Mouse (Mus musculus) liver, embryonic 14.5 days (tissue): Measurements from ENCODE around the gene Tubgcp4. TPM values are rescaled to one million over a fixed set of nuclear protein-coding genes. Genes with fewer than 3 reads are reported as not detected.

ENCODE experiments used
- ATAC-seq: fragments of 200-750 bp; cut with Nextera tagmentation; 2 replicates; pipeline ENCODE4 v1.8.0; 2017; ENCODE audit warnings: moderate number of reproducible peaks, mild to moderate bottlenecking, moderate library complexity; ENCODE audit not compliant: insufficient read depth
- DNase-seq, 3 experiments: peaks; one replicate each; pipeline ENCODE4 v3.0.0-alpha.2; 2012 to 2013; ENCODE audit warnings: low read depth in 3 of 3, low spot score in 3 of 3
- H3K27ac ChIP-seq: fragments of 300-500 bp; sonication (generic); 2 replicates; pipeline ENCODE4 v1.5.1; 2014; ENCODE audit warnings: moderate library complexity, mild to moderate bottlenecking, control low read depth, inconsistent platforms
- H3K27me3 ChIP-seq: fragments of 300-500 bp; sonication (generic); 2 replicates; pipeline ENCODE4 v1.6.1; 2014; ENCODE audit warnings: mild to moderate bottlenecking, low read length, moderate library complexity; ENCODE audit not compliant: control insufficient read depth, insufficient read depth
- H3K36me3 ChIP-seq: fragments of 300-500 bp; sonication (generic); replicated peaks from 2 replicates; pipeline ENCODE4 v1.6.1; 2014; ENCODE audit warnings: low read depth; ENCODE audit not compliant: control insufficient read depth, insufficient read depth
- H3K4me1 ChIP-seq, 2 experiments: fragments of 200-500 bp in 1 of 2; fragments of 300-500 bp in 1 of 2; sonication (generic) in 1 of 2; replicated peaks; 2 replicates each; pipeline ENCODE4 v1.6.1; 2012 to 2014; ENCODE audit warnings: antibody characterized with exemption in 1 of 2, inconsistent platforms in 1 of 2, low read length in 1 of 2; ENCODE audit not compliant: control insufficient read depth in 2 of 2, insufficient read depth in 2 of 2
- H3K4me2 ChIP-seq: fragments of 300-500 bp; sonication (generic); 2 replicates; pipeline ENCODE4 v1.6.1; 2014; ENCODE audit warnings: low read depth, mild to moderate bottlenecking, control low read depth, moderate library complexity
- H3K4me3 ChIP-seq, 2 experiments: fragments of 200-500 bp in 1 of 2; fragments of 300-500 bp in 1 of 2; sonication (generic) in 1 of 2; 2 replicates each; pipeline ENCODE4 v1.5.1; 2012 to 2014; ENCODE audit warnings: low read depth in 2 of 2, low read length in 2 of 2, mild to moderate bottlenecking in 2 of 2, control low read depth in 1 of 2, inconsistent platforms in 1 of 2, moderate library complexity in 1 of 2; ENCODE audit not compliant: insufficient read depth in 1 of 2
- H3K9ac ChIP-seq: fragments of 300-500 bp; sonication (generic); replicated peaks from 2 replicates; pipeline ENCODE4 v1.6.1; 2014; ENCODE audit warnings: mild to moderate bottlenecking, control low read depth, moderate library complexity
- H3K9me3 ChIP-seq: fragments of 300-500 bp; sonication (generic); 2 replicates; pipeline ENCODE4 v1.6.1; 2016; ENCODE audit warnings: low read length, mixed read lengths; ENCODE audit not compliant: control insufficient read depth
- CTCF ChIP-seq: IDR thresholded peaks from 2 replicates; pipeline ENCODE4 v1.5.1; 2016; ENCODE audit warnings: antibody characterized with exemption, low read depth, control low read depth
- EP300 ChIP-seq: IDR thresholded peaks from 2 replicates; pipeline ENCODE4 v1.6.1; 2016; ENCODE audit warnings: antibody characterized with exemption, low read depth
- WGBS: fragments of 180-500 bp; shearing (Covaris S2); extraction: QIAGEN DNeasy Blood & Tissue Kit; methylation state at CpG from one replicate; pipeline ENCODE4 v1.1.7; 2014; ENCODE audit not compliant: insufficient replicate concordance; 5-methylcytosine and 5-hydroxymethylcytosine counted together
- polyA plus RNA-seq, 2 experiments: library from polyadenylated mRNA; depleted of rRNA in 1 of 2; stranded (reverse) in 1 of 2; unstranded in 1 of 2; fragments of >200 nt; fragmentation: Nextera tagmentation in 1 of 2; extraction: Ambion mirVana in 1 of 2; gene quantifications; 2 replicates each; pipeline versions ENCODE4 v1.2.1 to v1.2.3; 2012 to 2014

Gene Tubgcp4
- polyA plus RNA-seq, 2 experiments: 15.0 to 20.3 TPM

DNA sequence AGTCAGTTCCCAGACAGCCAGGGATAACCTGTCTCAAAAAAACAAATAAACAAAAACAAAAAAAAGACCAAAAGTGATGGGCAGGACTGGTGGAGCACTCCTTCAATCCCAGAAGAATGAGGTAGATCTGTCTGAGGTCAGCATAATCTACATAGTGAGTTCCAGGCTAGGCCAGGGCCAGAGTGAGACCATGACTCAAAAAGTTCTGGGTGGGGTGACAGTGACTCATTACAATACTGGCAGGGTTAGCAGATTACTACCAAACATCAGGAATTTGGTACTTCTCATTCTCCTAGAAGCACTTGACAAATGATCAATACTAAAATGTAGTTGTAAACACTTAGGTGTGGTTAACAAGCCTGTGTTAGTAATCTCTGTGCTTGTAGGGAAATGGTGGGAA is 49.5 kb downstream of the Tubgcp4 start:
- Histone ChIP-seq H3K36me3 (peaks cover 19% of the 10 kb centered on the region), H3K4me1 (no peaks in the 10 kb centered on the region), H3K27ac (no peak overlapping the region), H3K27me3 (no peaks in the 10 kb centered on the region), H3K9me3 (no peaks in the 10 kb centered on the region), H3K4me3 (no peak overlapping the region), H3K4me2 (no peak overlapping the region), H3K9ac (no peak overlapping the region)
- no peak for DNase-seq
- no peak for TF ChIP-seq EP300
- TF ChIP-seq CTCF: no peak
- no peak for ATAC-seq

DNA sequence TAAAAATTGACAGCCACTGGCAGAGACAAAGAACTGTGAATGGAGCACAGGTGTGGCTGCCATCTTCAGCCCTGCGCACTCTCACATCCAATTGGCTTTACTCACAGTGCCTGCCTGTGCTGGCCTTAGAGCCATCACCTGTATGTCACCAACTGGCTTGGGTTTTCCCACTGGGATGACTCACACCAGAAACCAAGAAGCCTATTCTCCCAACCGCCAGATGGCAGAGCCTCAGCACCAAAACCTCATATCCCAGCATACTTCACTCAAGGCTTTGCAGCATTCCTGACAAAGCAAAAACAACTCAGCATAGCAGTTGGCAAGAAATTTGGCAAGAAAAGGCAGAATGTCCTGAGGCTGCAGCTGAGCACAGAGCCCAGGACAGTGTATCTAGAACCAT is 52.6 kb downstream of the Tubgcp4 start:
- WGBS: 87% methylated on average over 2 of the region's 2 CpGs
- Histone ChIP-seq H3K4me3 (no peak overlapping the region), H3K9ac (no peak overlapping the region), H3K27ac (no peak overlapping the region), H3K27me3 (no peaks in the 10 kb centered on the region), H3K4me1 (peaks cover 0 to under 1% of the 10 kb centered on the region in 2 experiments; a peak in 1 of 4 replicates), H3K36me3 (peaks cover 21% of the 10 kb centered on the region), H3K9me3 (no peaks in the 10 kb centered on the region), H3K4me2 (no peak overlapping the region)
- TF ChIP-seq CTCF (no peak), EP300 (no peak)
- DNase-seq: no peak
- ATAC-seq: no peak

DNA sequence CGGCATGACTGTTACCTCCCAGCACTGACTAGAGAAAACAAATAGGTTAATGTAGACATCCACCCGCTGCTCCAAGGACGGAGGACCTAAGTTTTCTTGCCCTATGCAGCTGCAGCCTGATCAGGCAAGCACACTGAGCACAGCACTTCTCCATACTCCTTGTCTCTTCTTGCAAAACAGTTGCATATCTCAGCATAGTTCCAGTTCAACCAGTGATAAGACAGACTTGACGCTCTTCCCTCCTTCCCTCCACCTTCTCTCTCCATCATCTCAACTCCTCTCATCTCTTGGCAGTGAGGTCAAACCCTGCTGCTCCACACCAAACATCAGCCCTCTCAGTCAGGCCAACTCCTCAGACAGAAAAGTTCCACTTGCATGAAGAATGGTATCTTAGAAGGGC is 57.7 kb downstream of the Tubgcp4 start:
- no peak for ATAC-seq

DNA sequence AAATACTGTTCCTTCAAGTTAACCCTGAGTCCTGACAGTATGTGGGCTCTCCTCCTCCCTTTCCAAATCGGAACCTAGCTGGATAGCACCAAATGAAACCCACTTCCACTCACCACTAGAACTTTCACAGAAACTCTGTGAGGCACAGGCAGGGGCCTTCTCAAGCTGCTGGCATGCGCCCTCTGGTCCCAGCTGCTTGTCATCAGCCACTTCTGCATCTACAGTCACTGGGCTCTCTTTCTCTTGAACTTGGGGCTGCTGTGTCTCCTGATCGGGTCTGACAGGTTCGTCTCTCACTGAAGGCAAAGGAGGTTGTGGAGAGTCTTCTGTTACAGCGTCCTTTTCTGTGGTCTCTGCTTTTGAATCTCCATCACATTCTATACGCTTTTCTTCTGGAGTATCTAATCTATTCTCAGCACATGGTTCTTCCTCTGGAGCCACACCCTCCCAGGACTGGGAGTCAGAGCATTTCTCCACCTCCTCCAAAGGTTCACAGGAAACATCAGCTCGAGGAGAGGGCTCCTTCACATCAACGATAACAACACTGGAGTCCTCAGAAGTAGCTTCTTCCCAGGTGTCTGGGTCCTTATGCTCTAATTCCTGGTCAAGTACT is 65.1 kb downstream of the Tubgcp4 start:
- 17% methylated on average over 8 of the region's 8 CpGs for WGBS
- H3K36me3 ChIP-seq: peaks cover 20% of the 10 kb centered on the region
- ATAC-seq (peak; percentile 99), DNase-seq (peak; percentile 41 to 85 (median 58))
- TF ChIP-seq CTCF: 0 out of 2 replicates have a peak, but pooled peaks have one; percentile 9
- TF ChIP-seq EP300: peak; percentile 88
- H3K27me3 ChIP-seq: no peaks in the 10 kb centered on the region
- peak overlapping the region; percentile 69 to 77 for H3K4me3 ChIP-seq
- peak overlapping the region; percentile 83 for H3K9ac ChIP-seq
- peaks cover 9 to 25% of the 10 kb centered on the region in 2 experiments for H3K4me1 ChIP-seq
- peak overlapping the region; percentile 78 for H3K4me2 ChIP-seq
- H3K27ac ChIP-seq: peak overlapping the region; percentile 96
- no peaks in the 10 kb centered on the region for H3K9me3 ChIP-seq

More for the DNA sequence above, 57.7 kb downstream of the Tubgcp4 start:
- Histone ChIP-seq H3K27ac (no peak overlapping the region), H3K27me3 (no peaks in the 10 kb centered on the region), H3K9me3 (no peaks in the 10 kb centered on the region), H3K4me3 (no peak overlapping the region), H3K36me3 (peaks cover 28% of the 10 kb centered on the region), H3K4me1 (peaks cover 0 to 4% of the 10 kb centered on the region in 2 experiments; a peak in 2 of 4 replicates), H3K4me2 (no peak overlapping the region), H3K9ac (no peak overlapping the region)
- 70% methylated on average over 4 of the region's 4 CpGs for WGBS
- peak in 2 of 3 experiments; percentile 25 to 42 for DNase-seq
- TF ChIP-seq EP300 (no peak), CTCF (no peak)

DNA sequence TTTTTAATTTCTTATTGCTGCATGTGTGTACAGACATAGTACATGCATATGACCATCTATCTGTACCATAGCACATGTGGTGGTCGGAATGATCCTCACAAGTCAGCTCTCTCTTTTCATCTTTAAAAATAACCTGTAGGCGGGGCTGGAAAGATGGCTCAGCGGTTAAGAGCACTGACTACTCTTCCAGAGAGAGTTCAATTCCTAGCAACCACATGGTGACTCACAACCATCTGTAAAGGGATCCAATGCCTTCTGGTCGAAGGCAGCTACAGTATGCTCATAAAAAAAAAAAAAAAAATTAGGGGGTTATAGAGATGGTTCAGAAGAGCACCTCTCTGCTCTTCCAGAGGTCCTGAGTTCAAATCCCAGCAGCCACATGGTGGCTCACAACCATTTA is 69.0 kb downstream of the Tubgcp4 start:
- Histone ChIP-seq H3K27ac (no peak overlapping the region), H3K4me3 (no peak overlapping the region), H3K4me1 (peaks cover 9 to 22% of the 10 kb centered on the region in 2 experiments), H3K36me3 (peaks cover 3% of the 10 kb centered on the region), H3K27me3 (no peaks in the 10 kb centered on the region), H3K9me3 (no peaks in the 10 kb centered on the region), H3K4me2 (no peak overlapping the region), H3K9ac (no peak overlapping the region)
- DNase-seq (no peak), ATAC-seq (no peak)
- 65% methylated on average over 4 of the region's 4 CpGs for WGBS
- TF ChIP-seq CTCF (no peak), EP300 (no peak)
